Mouse (Mus musculus) stomach, postnatal 0 days (tissue): Measurements from ENCODE around the gene Clps.

Source experiments
- CTCF ChIP-seq: IDR thresholded peaks from 2 replicates; pipeline ENCODE4 v1.5.1; 2016; ENCODE audit warnings: antibody characterized with exemption, low read depth, mild to moderate bottlenecking, moderate library complexity
- EP300 ChIP-seq: optimal IDR thresholded peaks from 2 replicates; pipeline ENCODE3; 2016; ENCODE audit warnings: antibody characterized with exemption

- TF ChIP-seq CTCF (peak; percentile 96), EP300 (no peak)
Observed at GRCm38 (mm10) chr17:28553040-28553793, 7.3 kb downstream of the Clps start.
